Mouse (Mus musculus) v-Abl transformed pro-B cells (cell line): Measurements from ENCODE around the gene Pde4a.

Experiments
- in situ Hi-C, 2 experiments: fragments of 400-800 bp; cut with MboI; formaldehyde crosslinking; loops; one replicate each; pipeline ENCODE4 v1.15.1; 2025; ENCODE audit not compliant: unreplicated experiment in 2 of 2

The Pde4a gene

DNA sequence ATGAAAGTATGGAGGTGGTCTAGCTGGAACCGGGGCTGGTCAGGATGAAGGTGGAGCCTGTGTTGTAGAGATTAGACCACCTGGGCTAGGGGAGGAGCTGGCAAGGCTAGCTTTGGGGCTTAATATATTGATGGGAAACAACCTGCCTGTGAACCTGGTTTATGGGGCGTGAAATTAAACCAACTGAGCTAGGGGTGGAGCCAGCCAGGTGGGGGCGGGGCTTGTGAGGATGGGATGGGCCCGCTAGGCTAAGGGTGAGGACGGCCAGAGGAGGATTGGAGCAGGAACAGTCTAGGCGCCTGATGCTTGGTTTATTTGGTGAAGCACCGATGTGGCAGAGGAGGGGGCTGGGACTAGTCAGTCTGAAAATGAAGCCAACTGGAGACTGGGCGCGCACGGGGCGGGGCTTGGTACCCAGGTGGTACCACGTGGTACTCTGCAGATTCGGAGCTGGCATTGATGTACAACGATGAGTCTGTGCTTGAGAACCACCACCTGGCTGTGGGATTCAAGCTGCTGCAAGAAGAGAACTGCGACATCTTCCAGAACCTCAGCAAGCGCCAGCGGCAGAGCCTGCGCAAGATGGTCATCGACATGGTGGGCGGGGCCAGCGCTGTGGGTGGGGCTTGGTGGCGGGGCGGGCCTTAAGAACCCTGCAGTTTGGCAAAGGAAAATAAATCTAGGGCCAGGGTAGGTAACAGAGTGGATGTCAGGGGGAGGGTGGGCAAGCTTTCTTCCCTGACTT is 39.2 kb downstream of the Pde4a start:
- in situ Hi-C loops, result no loop called here

GRCm38 (mm10) chr9:21206848-21207247 is 41.3 kb downstream of the Pde4a start:
- in situ Hi-C loops, result no loop called here

GRCm38 (mm10) chr9:21208626-21209025 is 43.1 kb downstream of the Pde4a start:
- in situ Hi-C loops, result no loop called here

- in situ Hi-C loops, result loop anchor here (5.0 kb wide), 2 partner anchors 34 to 54 kb away; no protein-coding TSS in a partner anchor
Measured at GRCm38 (mm10) chr9:21210821-21211220, 45.3 kb downstream of the Pde4a start.

DNA sequence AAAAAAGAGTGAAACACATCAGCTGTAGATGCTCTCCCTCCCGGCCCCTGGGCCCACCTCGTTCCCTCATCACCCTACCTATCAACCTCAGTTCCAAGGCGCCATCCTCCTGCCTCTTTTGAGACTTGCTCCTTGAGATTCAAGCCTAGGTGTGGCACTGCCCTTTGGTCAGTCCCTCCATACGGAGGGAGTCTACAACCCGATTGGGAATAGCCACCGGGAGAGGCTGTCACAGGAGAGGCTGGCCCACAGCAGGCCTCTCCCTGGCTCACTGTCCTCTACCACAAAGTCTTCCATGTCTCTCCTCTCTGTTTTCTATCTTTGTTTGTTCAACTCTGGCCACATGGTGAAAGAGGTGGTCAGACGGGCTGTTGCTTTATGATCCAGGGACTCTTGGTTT is 46.1 kb downstream of the Pde4a start:
- in situ Hi-C loops, result loop anchor here (5.0 kb wide), 2 partner anchors 34 to 54 kb away; no protein-coding TSS in a partner anchor

- in situ Hi-C loops, result loop anchor here (5.0 kb wide), 2 partner anchors 36 to 56 kb away; no protein-coding TSS in a partner anchor
Measured at GRCm38 (mm10) chr9:21213617-21214190, 48.2 kb downstream of the Pde4a start.

GRCm38 (mm10) chr9:21216050-21216841 is 50.7 kb downstream of the Pde4a start:
- in situ Hi-C loops, result no loop called here

GRCm38 (mm10) chr9:21219820-21220219 is 54.3 kb downstream of the Pde4a start:
- in situ Hi-C loops, result loop anchor here (5.0 to 10.0 kb wide), 5 partner anchors 68 to 192 kb away; partner anchors contain the start of genes Ap1m2 (in 1 of the 2) and Qtrt1 (in 1 of the 2)

DNA sequence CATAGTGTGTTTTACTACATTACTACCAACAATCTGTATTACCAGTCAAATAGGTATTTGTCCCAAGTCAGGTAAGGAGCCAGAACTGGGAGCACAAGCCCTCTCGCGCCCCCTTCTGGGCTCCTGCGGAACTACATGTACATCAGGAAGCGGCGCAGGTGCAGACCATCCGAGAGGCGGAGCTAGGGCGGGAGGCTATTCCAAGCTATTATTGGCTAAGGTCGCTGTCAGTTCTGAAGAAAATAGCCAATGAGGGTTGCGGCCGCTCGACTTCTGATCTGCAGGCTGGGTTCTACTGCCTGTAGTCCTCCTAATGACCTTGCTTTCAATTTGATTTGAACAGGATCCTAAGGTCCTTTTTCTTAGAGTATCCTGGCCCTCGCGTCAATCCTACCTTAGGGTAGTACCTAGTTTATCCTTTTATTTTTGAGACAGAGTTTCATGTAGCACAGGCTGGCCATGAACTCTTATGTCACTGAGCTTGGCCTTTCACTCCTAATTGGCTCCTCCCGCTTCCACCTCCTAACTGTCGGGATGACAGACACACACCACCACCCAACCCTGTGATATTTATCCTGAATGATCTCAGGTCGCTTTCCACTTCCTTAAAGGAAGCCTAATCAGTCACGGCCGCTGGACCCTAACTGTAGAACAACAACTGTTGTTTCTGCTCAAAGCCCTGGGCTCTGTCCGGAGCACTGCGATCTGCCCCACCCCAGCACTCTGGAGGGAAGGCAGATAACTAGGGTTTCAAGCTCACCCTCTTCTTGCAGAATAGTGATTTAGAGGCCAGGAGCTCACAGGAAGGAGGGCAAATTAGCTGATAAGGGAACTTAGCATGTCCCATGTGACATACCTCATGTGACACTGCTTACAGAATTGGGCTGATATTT is 55.2 kb downstream of the Pde4a start:
- in situ Hi-C loops, result loop anchor here (5.0 to 10.0 kb wide), 5 partner anchors 68 to 192 kb away; partner anchors contain the start of genes Ap1m2 (in 1 of the 2) and Qtrt1 (in 1 of the 2)

DNA sequence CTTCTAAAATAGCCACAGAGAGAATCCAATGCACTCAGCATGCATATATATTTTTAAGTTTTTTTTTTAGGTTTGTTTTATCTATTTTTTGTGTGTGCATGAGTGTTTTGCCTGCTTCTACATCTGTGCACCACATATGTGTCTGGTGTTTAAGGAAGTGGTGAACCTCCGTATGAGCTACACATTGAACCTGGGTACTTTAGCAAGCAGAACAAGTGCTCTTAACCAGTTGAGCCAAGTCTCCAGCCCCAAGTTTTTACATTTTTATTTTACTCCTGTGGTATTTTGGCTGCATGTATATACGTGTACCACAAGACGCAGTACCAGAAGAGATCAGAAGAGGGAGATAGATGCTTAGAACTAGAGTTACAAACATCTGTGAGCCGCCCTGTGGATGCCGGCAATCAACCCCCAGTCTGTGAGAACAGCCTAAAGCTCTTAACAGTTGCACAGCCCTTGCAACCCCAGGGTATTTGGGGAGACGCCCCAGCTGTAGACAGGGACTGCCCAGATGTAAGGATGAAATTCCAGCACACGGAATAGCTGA is 55.9 kb downstream of the Pde4a start:
- in situ Hi-C loops, result loop anchor here (5.0 to 10.0 kb wide), 5 partner anchors 69 to 191 kb away; partner anchors contain the start of genes Ap1m2 (in 1 of the 2) and Qtrt1 (in 1 of the 2)

DNA sequence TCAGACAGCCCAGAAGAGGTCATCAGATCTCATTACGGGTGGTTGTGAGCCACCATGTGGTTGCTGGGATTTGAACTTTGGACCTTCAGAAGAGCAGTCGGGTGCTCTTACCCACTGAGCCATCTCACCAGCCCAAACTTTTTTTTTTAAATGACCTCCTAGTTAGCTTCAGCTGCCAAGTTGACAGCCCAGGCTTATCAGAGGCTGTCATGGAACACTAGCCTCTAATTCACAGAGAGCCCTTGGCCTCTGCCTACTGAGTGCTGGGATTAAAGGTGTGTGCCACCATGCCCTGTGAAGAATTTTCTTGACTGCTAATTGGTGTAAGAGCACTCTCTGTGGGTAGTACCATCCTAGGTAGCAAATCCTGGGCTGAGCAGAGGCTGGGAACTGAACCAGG is 58.0 kb downstream of the Pde4a start:
- in situ Hi-C loops, result loop anchor here (5.0 to 10.0 kb wide), 5 partner anchors 71 to 189 kb away; partner anchors contain the start of genes Ap1m2 (in 1 of the 2) and Qtrt1 (in 1 of the 2)

DNA sequence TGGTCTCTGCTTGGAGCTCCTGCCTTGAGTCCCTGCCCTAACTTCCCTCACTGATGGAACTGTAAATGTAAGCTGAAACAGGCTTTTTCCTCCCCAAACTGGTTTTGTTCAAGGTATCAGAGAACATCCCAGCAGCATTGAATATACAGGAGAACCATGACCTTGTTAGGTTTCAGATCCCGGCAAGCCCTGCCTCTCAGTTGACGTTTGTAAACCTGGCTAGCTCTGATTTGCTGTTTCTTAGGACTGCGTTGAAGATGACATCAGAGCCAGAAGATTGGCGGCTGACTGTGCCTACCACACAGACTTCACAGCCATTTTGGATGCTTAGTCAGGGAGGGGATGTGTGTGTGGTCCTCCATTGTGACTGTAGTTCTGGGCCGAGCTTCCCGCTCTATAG is 58.4 kb downstream of the Pde4a start:
- in situ Hi-C loops, result loop anchor here (5.0 to 10.0 kb wide), 5 partner anchors 72 to 188 kb away; partner anchors contain the start of genes Ap1m2 (in 1 of the 2) and Qtrt1 (in 1 of the 2)

GRCm38 (mm10) chr9:21224576-21225414 is 59.3 kb downstream of the Pde4a start:
- in situ Hi-C loops, result loop anchor here (5.0 to 10.0 kb wide), 5 partner anchors 72 to 188 kb away; partner anchors contain the start of genes Ap1m2 (in 1 of the 2) and Qtrt1 (in 1 of the 2)

DNA sequence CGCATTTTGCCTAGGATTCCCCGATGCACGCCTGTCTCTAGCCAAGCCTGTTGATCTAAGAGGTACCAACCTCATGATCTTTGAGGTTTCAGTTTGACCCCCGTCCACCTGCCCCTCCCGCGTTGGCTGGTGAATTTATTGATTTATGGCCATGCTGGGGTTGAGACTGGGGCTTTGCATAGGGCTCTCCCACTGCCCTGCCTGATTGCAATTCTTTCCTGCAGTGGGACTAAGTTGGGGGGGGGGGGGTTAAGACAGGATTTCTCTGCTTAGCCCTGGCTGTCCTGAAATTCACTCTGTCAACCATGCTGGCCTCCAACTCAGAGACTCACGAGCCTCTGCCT is 59.9 kb downstream of the Pde4a start:
- in situ Hi-C loops, result loop anchor here in 1 of 2 experiments (10.0 kb wide), 1 partner anchor 179 kb away; no protein-coding TSS in a partner anchor

- in situ Hi-C loops, result loop anchor here in 1 of 2 experiments (10.0 kb wide), 1 partner anchor 177 kb away; no protein-coding TSS in a partner anchor
Measured at GRCm38 (mm10) chr9:21227342-21227741, 61.8 kb downstream of the Pde4a start.

DNA sequence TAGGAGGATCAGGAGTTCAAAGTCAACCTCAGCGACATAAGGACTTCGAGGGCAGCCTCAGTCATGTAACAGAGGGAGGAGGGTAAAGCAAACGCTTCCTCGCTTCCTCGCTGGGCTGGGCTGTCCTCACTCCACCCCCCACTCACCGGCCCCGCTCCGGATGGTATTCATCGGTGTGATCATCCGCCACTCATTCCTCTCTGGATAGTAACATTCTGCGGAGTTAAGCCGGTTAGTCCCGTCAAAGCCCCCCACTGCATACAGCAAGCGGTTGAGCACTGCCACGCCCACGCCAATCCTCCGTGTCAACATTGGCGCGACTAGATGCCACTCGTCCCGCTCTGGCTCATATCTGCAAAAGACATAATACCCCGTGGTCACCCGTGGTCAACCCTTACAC is 66.0 kb downstream of the Pde4a start:
- in situ Hi-C loops, result loop anchor here in 1 of 2 experiments (5.0 kb wide), 1 partner anchor 81 kb away; the partner anchor contains the start of gene Ap1m2

GRCm38 (mm10) chr9:21232867-21233266 is 67.4 kb downstream of the Pde4a start:
- in situ Hi-C loops, result loop anchor here in 1 of 2 experiments (5.0 kb wide), 1 partner anchor 79 kb away; the partner anchor contains the start of gene Ap1m2

GRCm38 (mm10) chr9:21233366-21233765 is 67.9 kb downstream of the Pde4a start:
- in situ Hi-C loops, result loop anchor here in 1 of 2 experiments (5.0 kb wide), 1 partner anchor 79 kb away; the partner anchor contains the start of gene Ap1m2
